In the genomic region with DNA sequence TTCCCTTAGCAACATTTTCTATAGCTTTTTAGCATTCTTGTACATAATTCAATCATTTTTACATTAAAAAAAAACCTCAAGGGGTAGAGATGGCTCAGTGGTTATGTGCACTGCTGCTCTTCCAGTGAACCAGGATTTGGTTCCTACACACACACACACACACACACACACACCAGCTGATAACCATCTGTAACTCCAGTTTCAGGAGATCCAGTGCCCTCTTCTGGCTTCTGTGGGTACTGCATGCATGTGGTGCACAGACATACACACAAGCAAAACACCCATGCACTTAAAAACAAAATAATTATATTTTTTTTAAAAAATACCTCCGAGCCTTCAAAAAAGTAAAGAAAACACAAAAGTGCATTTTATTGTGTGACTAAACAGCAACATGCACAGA, we compare ENCODE assay signal across 9 mouse cellular contexts.
DNase-seq lines count a peak whose midpoint lies in the region; ATAC-seq and TF ChIP-seq lines count a peak whose summit lies in the region.
"Had no signal": no experiment of that assay in that cellular context is flagged by ENCODE, and none has a peak within 500 bp of the region (broad histone marks: within the 10 kb centered on the region; RNA-seq: fewer than 3 reads in every experiment).

No protein-coding gene starts in this region.

- H3K36me3 ChIP-seq in kidney, postnatal 0 days (ENCODE audit: insufficient read depth, low read length) = no peaks in the 10 kb centered on the region
- no peaks in the 10 kb centered on the region for H3K36me3 ChIP-seq in kidney, embryonic 14.5 days (ENCODE audit: control insufficient read depth, insufficient read depth, low read length)
- H3K36me3 ChIP-seq in neural tube, embryonic 11.5 days (ENCODE audit: control insufficient read depth, insufficient read depth, low read length) = no peaks in the 10 kb centered on the region
- H3K36me3 ChIP-seq: neural tube, embryonic 12.5 days had no signal

- H3K9me3 ChIP-seq in kidney, postnatal 0 days (replicated peaks; ENCODE audit: low read length) = no peaks in the 10 kb centered on the region
- H3K9me3 ChIP-seq in kidney, embryonic 14.5 days (ENCODE audit: control insufficient read depth, low read length) = no peaks in the 10 kb centered on the region
- no peaks in the 10 kb centered on the region for H3K9me3 ChIP-seq in neural tube, embryonic 11.5 days (ENCODE audit: control insufficient read depth, low read length)
- H3K9me3 ChIP-seq: neural tube, embryonic 12.5 days had no signal

- no peak overlapping the region for H3K9ac ChIP-seq in kidney, postnatal 0 days (ENCODE audit: low read depth, low read length)
- H3K9ac ChIP-seq in kidney, embryonic 14.5 days (ENCODE audit: low read depth, low read length) = no peak overlapping the region
- H3K9ac ChIP-seq in neural tube, embryonic 11.5 days (ENCODE audit: low read length) = no peak overlapping the region
- H3K9ac ChIP-seq: neural tube, embryonic 12.5 days had no signal

- no peak for ATAC-seq in kidney, postnatal 0 days (replicated peaks; ENCODE audit: low FRiP score, low read depth)
- no peak for ATAC-seq in kidney, embryonic 14.5 days (ENCODE audit: low FRiP score, low TSS enrichment)
- no peak for ATAC-seq in neural tube, embryonic 11.5 days (ENCODE audit: insufficient read depth, low FRiP score, low TSS enrichment)

- DNase-seq in adrenal gland, postnatal 14 days = peak; percentile 39
- DNase-seq in adrenal gland, adult 8-10 months = no peak
- DNase-seq in kidney, postnatal 0 days (ENCODE audit: low spot score) = peak; percentile 22
- DNase-seq in 416B (ENCODE audit: low read depth) = peak; percentile 42
- DNase-seq in embryo, embryonic 10.5 days (ENCODE audit: low spot score) = peak; percentile 63
- DNase-seq in neural tube, embryonic 11.5 days (ENCODE audit: low spot score) = peak; percentile 30
- DNase-seq in ovary, adult 18-20 months (ENCODE audit: low spot score) = no peak

- TF ChIP-seq CTCF in kidney, postnatal 0 days (IDR thresholded peaks at IDR 0.05; ENCODE audit: low read depth) = peak; percentile 66

- no peaks in the 10 kb centered on the region for H3K27me3 ChIP-seq in kidney, postnatal 0 days (ENCODE audit: insufficient read depth, low read length)
- H3K27me3 ChIP-seq in kidney, embryonic 14.5 days (ENCODE audit: control insufficient read depth, insufficient read depth, low read length) = no peaks in the 10 kb centered on the region
- H3K27me3 ChIP-seq in neural tube, embryonic 11.5 days (ENCODE audit: control insufficient read depth, insufficient read depth, low read length) = no peaks in the 10 kb centered on the region
- H3K27me3 ChIP-seq: neural tube, embryonic 12.5 days had no signal

- no peak overlapping the region for H3K4me2 ChIP-seq in kidney, postnatal 0 days (ENCODE audit: low read length)
- H3K4me2 ChIP-seq in kidney, embryonic 14.5 days (replicated peaks; ENCODE audit: low read depth, low read length) = no peak overlapping the region
- H3K4me2 ChIP-seq in neural tube, embryonic 11.5 days (ENCODE audit: low read depth) = no peak overlapping the region
- H3K4me2 ChIP-seq: neural tube, embryonic 12.5 days had no signal

- no peak overlapping the region for H3K4me3 ChIP-seq in kidney, postnatal 0 days (replicated peaks; ENCODE audit: low read depth, low read length)
- H3K4me3 ChIP-seq in kidney, embryonic 14.5 days (ENCODE audit: low read length) = no peak overlapping the region
- no peak overlapping the region for H3K4me3 ChIP-seq in neural tube, embryonic 11.5 days (ENCODE audit: low read depth, low read length)
- H3K4me3 ChIP-seq: neural tube, embryonic 12.5 days had no signal

- 66% methylated on average over 1 of the region's 1 CpGs for WGBS in kidney, postnatal 0 days
- WGBS in kidney, embryonic 14.5 days = 65% methylated on average over 1 of the region's 1 CpGs
- 71% methylated on average over 1 of the region's 1 CpGs for whole genome bisulfite sequencing in neural tube, embryonic 11.5 days

- H3K4me1 ChIP-seq in kidney, postnatal 0 days (replicated peaks; ENCODE audit: insufficient read depth, low read length) = no peaks in the 10 kb centered on the region
- no peaks in the 10 kb centered on the region for H3K4me1 ChIP-seq in kidney, embryonic 14.5 days (ENCODE audit: control insufficient read depth, insufficient read depth, low read length)
- H3K4me1 ChIP-seq in neural tube, embryonic 11.5 days (ENCODE audit: control insufficient read depth, insufficient read depth, low read length) = no peaks in the 10 kb centered on the region
- H3K4me1 ChIP-seq: neural tube, embryonic 12.5 days had no signal

- no peak overlapping the region for H3K27ac ChIP-seq in kidney, postnatal 0 days
- H3K27ac ChIP-seq in kidney, embryonic 14.5 days (ENCODE audit: low read depth, low read length) = no peak overlapping the region
- no peak overlapping the region for H3K27ac ChIP-seq in neural tube, embryonic 11.5 days (ENCODE audit: low read depth, low read length)
- H3K27ac ChIP-seq: neural tube, embryonic 12.5 days had no signal

Comparison
In these comparisons a context has a peak if more than half of its experiments do, and no peak if none do; other contexts are left out.
1. DNase-seq: peak in adrenal gland, postnatal 14 days (single experiment), kidney, postnatal 0 days (single experiment), 416B (single experiment), embryo, embryonic 10.5 days (single experiment) and neural tube, embryonic 11.5 days (single experiment); none in adrenal gland, adult 8-10 months (single experiment) and ovary, adult 18-20 months (single experiment).